Mouse (Mus musculus) hindbrain, embryonic 15.5 days (tissue): ENCODE results near the gene Chrdl2. TPM values are rescaled to one million over a fixed set of nuclear protein-coding genes. Genes with fewer than 3 reads are reported as not detected.
"Not testable (repeated sequence)": the region's sequence is repeated elsewhere in the genome, so short reads cannot be mapped to it uniquely, and the experiment has no call there.

Experiments used
- ATAC-seq: fragments of 200-750 bp; cut with Nextera tagmentation; 2 replicates; pipeline ENCODE4 v1.8.0; 2017; ENCODE audit warnings: low read depth, moderate number of reproducible peaks, moderate TSS enrichment; ENCODE audit not compliant: low FRiP score
- H3K27ac ChIP-seq: fragments of 300-500 bp; sonication (generic); replicated peaks from 2 replicates; pipeline ENCODE4 v1.5.1; 2015; ENCODE audit warnings: mild to moderate bottlenecking, inconsistent platforms
- H3K27me3 ChIP-seq: fragments of 300-500 bp; sonication (generic); 2 replicates; pipeline ENCODE4 v1.6.1; 2015; ENCODE audit warnings: control low read depth, inconsistent platforms
- H3K36me3 ChIP-seq: fragments of 300-500 bp; sonication (generic); 2 replicates; pipeline ENCODE4 v1.6.1; 2015; ENCODE audit warnings: control low read depth, inconsistent platforms
- H3K4me1 ChIP-seq: fragments of 300-500 bp; sonication (generic); replicated peaks from 2 replicates; pipeline ENCODE4 v1.6.1; 2015; ENCODE audit warnings: control low read depth, inconsistent platforms
- H3K4me2 ChIP-seq: fragments of 300-500 bp; sonication (generic); 2 replicates; pipeline ENCODE4 v1.6.1; 2015; ENCODE audit warnings: moderate library complexity, mild to moderate bottlenecking, inconsistent platforms
- H3K4me3 ChIP-seq: fragments of 300-500 bp; sonication (generic); 2 replicates; pipeline ENCODE4 v1.5.1; 2015; ENCODE audit warnings: mild to moderate bottlenecking, inconsistent platforms
- H3K9ac ChIP-seq: fragments of 300-500 bp; sonication (generic); 2 replicates; pipeline ENCODE4 v1.6.1; 2015; ENCODE audit warnings: inconsistent platforms
- H3K9me3 ChIP-seq: fragments of 300-500 bp; sonication (generic); 2 replicates; pipeline ENCODE4 v1.6.1; 2016; ENCODE audit warnings: control low read depth, inconsistent platforms
- WGBS: fragments of 180-500 bp; shearing (Covaris S2); methylation state at CpG from one replicate; pipeline ENCODE4 v1.1.7; 2015; 5-methylcytosine and 5-hydroxymethylcytosine counted together
- polyA plus RNA-seq: library from polyadenylated mRNA; unstranded; fragments of >200 nt; fragmentation: Nextera tagmentation; extraction: Ambion mirVana; gene quantifications from 2 replicates; pipeline ENCODE4 v1.2.1, GENCODE M21; 2015

The Chrdl2 gene
- 0.71 and 1.3 TPM in 2 replicates for polyA plus RNA-seq

DNA sequence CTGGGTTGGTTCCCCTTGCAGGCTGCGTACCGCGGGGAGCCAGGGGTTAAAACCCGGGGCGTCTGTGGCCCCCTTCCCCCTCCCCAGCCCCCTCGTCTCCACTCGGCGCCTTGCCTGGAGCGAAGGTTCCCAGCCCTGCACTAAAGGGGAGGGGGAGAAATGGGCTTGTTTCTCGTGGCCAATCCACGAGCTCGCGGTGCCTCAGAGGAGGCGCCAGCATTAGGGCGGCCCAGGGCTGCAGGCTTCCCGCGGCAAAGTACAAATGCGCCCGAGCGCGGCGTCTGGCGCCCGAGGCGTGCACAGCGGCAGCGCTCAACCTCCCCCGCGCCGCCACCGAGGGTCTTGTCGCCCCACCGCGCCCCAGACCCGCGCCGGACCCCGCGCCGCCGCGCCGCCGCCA is at the start of gene Chrdl2:
TSS of gene Chrdl2 (plus strand) at position 383 of the 400 bp plus-strand sequence.
- H3K9ac ChIP-seq, result peak within 1 kb of the TSS; percentile 40; the same call in 1 of the 2 replicates

DNA sequence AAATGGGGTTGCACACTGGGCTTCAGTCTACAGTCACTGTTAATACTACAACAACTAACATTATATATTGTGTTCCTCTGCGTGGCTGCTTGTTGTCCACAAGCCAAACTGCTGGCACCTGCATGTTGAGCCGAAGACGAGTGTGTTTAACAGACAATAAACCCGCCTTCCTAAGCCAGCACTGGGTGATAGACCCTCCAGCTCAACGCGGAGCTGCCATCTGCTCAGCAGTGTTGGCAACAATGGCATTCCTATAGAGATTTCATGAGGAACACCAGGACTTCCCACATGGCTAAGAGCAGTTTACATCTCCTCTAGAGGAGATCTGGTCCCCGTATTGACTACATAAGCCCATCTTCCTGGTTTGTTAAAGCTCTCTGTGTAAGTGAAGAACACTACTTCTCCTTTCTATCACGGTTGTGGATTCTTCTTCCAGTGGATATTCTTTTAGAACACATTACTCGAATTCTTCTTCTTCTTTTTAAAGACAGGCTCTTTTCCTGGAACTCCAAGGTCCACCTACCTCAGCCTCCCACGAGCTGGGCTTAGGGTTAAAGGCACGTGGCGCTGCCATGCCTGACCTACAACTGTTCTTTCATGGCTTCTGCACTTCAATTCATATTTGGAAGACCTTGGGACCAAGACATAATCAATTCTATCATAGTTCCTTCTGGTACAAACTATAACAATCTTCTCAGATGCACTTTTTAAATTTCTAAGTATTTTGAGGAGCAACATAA is 48.6 kb upstream of the Chrdl2 start:
- ATAC-seq, result no peak

More for the DNA sequence above, at the start of gene Chrdl2:
- Histone ChIP-seq H3K36me3 (no peaks in the 10 kb centered on the region), H3K9me3 (no peaks in the 10 kb centered on the region), H3K4me1 (peaks cover 7% of the 10 kb centered on the region), H3K27me3 (peaks cover 46% of the 10 kb centered on the region), H3K4me3 (peak within 1 kb of the TSS; percentile 48), H3K4me2 (peak within 1 kb of the TSS; percentile 97), H3K27ac (no peak within 1 kb of the TSS)
- WGBS, result under 1% methylated on average over 44 of the region's 44 CpGs
- ATAC-seq, result peak; percentile 86

GRCm38 (mm10) chr7:99960571-99960970 is 45.4 kb upstream of the Chrdl2 start:
- 89% methylated on average over 2 of the region's 2 CpGs for WGBS
- not testable (repeated sequence) for H3K9ac ChIP-seq

More for the DNA sequence above, 48.6 kb upstream of the Chrdl2 start:
- Histone ChIP-seq H3K27ac (no peak overlapping the region), H3K4me1 (peaks cover 6% of the 10 kb centered on the region; the same call in 1 of the 2 replicates), H3K4me2 (no peak overlapping the region), H3K9me3 (no peaks in the 10 kb centered on the region), H3K27me3 (no peaks in the 10 kb centered on the region), H3K4me3 (no peak overlapping the region), H3K36me3 (no peaks in the 10 kb centered on the region), H3K9ac (no peak overlapping the region)
- WGBS, result 71% methylated on average over 12 of the region's 12 CpGs

DNA sequence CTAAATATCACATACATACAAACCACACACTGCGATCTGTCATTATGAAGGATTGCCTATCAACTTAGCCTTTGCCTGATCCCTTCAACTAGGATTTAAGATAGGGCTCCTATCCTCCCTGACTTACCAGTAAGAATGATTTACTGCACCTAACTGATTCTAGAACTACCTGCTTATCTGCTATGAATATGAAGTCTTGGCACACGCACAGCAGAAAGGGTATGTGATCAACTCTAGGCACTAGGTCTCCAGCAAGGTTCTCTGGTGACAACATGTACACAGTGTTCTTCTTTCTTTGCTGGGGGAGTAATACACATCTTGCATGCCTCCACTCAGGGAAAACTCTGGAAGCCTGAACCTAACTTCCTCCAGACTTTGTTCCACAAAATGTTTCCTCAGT is 44.5 kb upstream of the Chrdl2 start:
- H3K36me3 ChIP-seq, result no peaks in the 10 kb centered on the region

More at GRCm38 (mm10) chr7:99960571-99960970, 45.4 kb upstream of the Chrdl2 start:
- H3K9me3 ChIP-seq, H3K36me3 ChIP-seq, H3K27me3 ChIP-seq, ATAC-seq, H3K27ac ChIP-seq, H3K4me2 ChIP-seq, H3K4me3 ChIP-seq: not testable (repeated sequence)
- peaks cover 35% of the 10 kb centered on the region for H3K4me1 ChIP-seq

DNA sequence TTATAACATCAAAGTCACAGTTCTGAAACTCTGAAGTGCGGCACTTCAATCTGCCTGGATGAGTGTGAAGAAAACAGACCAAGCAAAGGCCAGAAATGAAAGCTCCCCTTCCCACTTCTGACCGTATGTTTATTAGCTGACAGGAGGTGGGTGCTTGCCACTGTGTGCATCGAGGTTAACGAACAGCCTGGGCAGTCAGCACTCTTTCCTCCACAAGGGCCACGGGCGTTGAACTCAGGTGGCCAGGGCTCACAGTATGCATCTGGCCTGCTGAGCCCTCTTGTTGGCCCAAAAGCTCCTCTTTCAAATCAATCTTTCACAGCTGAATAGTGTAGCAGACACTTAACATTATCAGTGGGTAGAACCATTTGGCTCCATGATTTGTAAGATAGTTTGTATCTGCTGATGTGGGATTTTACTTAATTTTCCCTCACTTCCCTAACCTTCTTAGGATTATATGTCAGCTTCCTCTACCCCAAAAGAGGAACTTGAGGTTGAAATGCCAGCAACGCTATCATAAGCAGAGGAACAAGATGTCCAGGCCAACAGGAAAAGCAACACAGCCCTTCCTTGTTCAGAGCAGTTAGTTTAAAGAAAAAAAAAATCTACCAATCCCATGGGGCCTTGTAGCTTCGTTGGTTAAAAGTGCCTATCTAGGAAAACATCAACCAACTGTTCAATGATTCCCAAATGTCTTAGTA is 43.3 kb upstream of the Chrdl2 start:
- Histone ChIP-seq H3K4me1 (peaks cover 44% of the 10 kb centered on the region), H3K4me2 (0 out of 2 replicates have a peak overlapping the region, but pooled peaks have one; percentile 19), H3K27ac (no peak overlapping the region), H3K9ac (no peak overlapping the region), H3K4me3 (no peak overlapping the region), H3K27me3 (no peaks in the 10 kb centered on the region), H3K36me3 (no peaks in the 10 kb centered on the region), H3K9me3 (no peaks in the 10 kb centered on the region)
- WGBS, result 59% methylated on average over 8 of the region's 8 CpGs
- no peak for ATAC-seq

More for the DNA sequence above, 44.5 kb upstream of the Chrdl2 start:
- Histone ChIP-seq H3K27ac (no peak overlapping the region), H3K4me1 (peaks cover 44% of the 10 kb centered on the region), H3K27me3 (no peaks in the 10 kb centered on the region), H3K4me2 (no peak overlapping the region), H3K9ac (no peak overlapping the region), H3K4me3 (no peak overlapping the region), H3K9me3 (no peaks in the 10 kb centered on the region)
- WGBS, result 96% methylated on average over 2 of the region's 2 CpGs
- no peak for ATAC-seq

DNA sequence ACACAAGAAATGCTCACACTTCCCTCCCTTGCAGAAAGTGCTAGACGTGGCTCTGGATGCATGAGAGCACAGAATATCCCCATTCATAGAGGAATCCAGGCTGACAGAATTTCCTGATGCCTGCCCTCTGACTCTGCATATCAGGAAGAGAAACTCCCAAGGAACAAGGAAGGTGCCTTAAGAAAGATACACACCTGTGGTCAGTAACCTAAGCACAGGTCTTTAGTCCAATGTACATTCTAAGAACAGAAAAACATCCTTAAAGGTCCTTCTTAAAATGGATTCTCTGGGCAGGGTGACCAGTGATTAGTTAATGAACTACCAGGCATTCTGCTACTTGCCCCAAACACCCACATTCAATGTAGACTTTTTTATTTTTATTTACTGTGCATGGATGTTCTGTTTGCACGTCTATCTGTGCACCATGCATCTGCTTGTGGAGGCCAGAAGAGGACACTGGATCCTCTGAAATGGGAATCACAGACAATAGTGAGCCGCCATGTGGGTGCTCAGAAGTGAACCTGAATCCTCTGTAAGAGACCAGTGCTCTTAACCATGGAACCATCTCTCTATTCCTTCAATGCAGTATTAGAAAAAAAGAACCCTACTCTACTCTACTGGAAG is 42.6 kb upstream of the Chrdl2 start:
- H3K4me1 ChIP-seq, result peaks cover 45% of the 10 kb centered on the region
- no peaks in the 10 kb centered on the region for H3K36me3 ChIP-seq
- H3K27me3 ChIP-seq, result no peaks in the 10 kb centered on the region
- no peak overlapping the region for H3K9ac ChIP-seq
- no peak overlapping the region for H3K27ac ChIP-seq
- WGBS, result 79% methylated on average over 3 of the region's 3 CpGs
- no peak for ATAC-seq
- no peaks in the 10 kb centered on the region for H3K9me3 ChIP-seq
- no peak overlapping the region for H3K4me2 ChIP-seq
- no peak overlapping the region for H3K4me3 ChIP-seq

DNA sequence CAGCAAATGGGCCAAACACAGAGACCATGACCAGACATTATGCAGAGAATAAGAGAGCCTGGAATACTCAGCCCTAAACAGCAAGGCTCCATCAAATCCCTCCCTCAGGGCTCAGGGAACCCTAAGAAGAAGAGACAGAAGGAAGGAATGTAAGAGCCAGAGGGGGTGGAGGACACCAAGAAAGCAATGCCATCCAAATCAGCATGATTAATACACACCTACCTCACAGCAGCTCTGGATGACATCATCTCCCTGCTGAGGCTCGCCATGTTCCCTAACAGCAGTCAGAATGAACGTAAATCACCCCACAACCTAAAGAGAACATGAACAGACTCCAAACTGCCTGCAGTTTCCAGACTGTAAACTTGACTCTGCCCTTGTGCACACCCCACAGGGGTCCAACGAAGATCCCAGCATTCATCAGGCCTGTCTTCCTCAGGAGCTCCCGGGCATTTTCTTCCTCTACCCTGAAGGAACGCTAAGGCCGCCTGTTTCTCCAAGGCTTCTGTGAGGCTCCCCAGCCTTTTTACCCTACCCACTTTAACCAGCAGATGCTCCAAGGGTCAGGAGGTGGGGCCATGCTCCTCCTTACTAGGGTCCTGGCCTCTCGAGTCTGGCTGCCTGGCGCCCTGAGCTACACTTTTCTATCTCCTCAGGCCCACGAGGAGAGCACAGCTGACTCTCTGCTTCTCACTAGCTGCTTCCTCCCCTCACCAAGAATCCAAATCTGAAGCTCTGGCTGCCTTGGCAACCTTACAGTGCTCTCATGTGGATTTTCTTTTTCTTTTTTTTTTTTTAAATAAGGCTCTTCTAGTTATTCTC is 40.7 kb upstream of the Chrdl2 start:
- no peaks in the 10 kb centered on the region for H3K9me3 ChIP-seq
- H3K36me3 ChIP-seq, result no peaks in the 10 kb centered on the region
- H3K27me3 ChIP-seq, result no peaks in the 10 kb centered on the region
- H3K4me3 ChIP-seq, result peak overlapping the region; percentile 14; the same call in 1 of the 2 replicates
- ATAC-seq, result peak; percentile 68
- peaks cover 60% of the 10 kb centered on the region for H3K4me1 ChIP-seq
- H3K4me2 ChIP-seq, result peak overlapping the region; percentile 45
- WGBS, result 9% methylated on average over 9 of the region's 9 CpGs
- H3K27ac ChIP-seq, result peak overlapping the region; percentile 85
- peak overlapping the region; percentile 25 for H3K9ac ChIP-seq

GRCm38 (mm10) chr7:99966011-99966721 is 39.8 kb upstream of the Chrdl2 start:
- 29% methylated on average over 9 of the region's 9 CpGs for WGBS
- no peaks in the 10 kb centered on the region for H3K9me3 ChIP-seq
- no peak overlapping the region for H3K9ac ChIP-seq
- H3K27ac ChIP-seq, result peak overlapping the region; percentile 85
- 0 out of 2 replicates have a peak overlapping the region, but pooled peaks have one; percentile 45 for H3K4me2 ChIP-seq
- ATAC-seq, result 0 out of 2 replicates have a peak, but pooled peaks have one; percentile 43
- no peak overlapping the region for H3K4me3 ChIP-seq
- H3K4me1 ChIP-seq, result peaks cover 62% of the 10 kb centered on the region
- H3K27me3 ChIP-seq, result no peaks in the 10 kb centered on the region
- no peaks in the 10 kb centered on the region for H3K36me3 ChIP-seq

DNA sequence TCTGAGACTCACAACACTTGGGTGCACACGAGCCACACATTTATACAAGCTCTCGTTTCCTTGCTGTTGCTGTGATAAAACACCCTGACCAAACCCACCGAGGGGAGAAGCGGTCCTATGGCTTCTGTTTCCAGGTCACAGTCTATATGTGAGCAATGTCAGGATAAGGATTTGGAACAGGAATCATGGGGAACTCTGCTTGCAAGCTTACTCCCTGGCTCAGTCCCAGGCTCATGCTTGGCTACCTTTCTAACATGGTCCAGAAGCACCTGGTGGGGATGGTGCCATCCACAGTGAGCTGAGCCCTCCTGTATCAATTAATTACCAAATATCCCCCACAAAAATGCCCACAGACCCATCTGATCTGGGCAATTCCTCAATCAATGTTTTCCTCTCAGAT is 36.8 kb upstream of the Chrdl2 start:
- Histone ChIP-seq H3K27me3 (no peaks in the 10 kb centered on the region), H3K4me2 (no peak overlapping the region), H3K36me3 (no peaks in the 10 kb centered on the region), H3K9ac (no peak overlapping the region), H3K4me3 (no peak overlapping the region), H3K27ac (no peak overlapping the region), H3K9me3 (no peaks in the 10 kb centered on the region), H3K4me1 (peaks cover 50% of the 10 kb centered on the region)
- WGBS, result 72% methylated on average over 4 of the region's 4 CpGs
- no peak for ATAC-seq

DNA sequence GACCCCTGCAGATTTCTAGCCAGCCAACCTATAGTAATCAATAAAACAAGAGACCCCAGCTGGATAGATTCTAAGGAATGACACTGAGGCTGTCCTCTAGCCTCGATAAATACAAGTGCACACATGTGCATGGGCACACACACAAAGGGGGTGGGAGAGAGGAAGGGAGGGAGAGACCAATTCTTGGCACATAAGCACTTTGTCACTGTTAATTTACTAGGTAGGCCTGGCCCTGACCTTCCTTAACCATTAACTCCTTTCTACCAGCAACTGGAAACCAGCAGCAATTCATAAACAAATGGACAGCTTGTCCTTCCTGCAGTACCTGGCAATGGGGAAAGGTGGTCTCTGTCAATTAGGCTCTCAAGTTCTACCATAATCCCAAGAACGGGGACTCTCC is 34.0 kb upstream of the Chrdl2 start:
- H3K36me3 ChIP-seq, result no peaks in the 10 kb centered on the region
- no peaks in the 10 kb centered on the region for H3K27me3 ChIP-seq
- H3K4me3 ChIP-seq, result no peak overlapping the region
- ATAC-seq, result no peak
- WGBS, result 65% methylated on average over 2 of the region's 2 CpGs
- H3K9ac ChIP-seq, result no peak overlapping the region
- no peak overlapping the region for H3K4me2 ChIP-seq
- H3K9me3 ChIP-seq, result no peaks in the 10 kb centered on the region
- H3K27ac ChIP-seq, result no peak overlapping the region
- peaks cover 29% of the 10 kb centered on the region for H3K4me1 ChIP-seq

DNA sequence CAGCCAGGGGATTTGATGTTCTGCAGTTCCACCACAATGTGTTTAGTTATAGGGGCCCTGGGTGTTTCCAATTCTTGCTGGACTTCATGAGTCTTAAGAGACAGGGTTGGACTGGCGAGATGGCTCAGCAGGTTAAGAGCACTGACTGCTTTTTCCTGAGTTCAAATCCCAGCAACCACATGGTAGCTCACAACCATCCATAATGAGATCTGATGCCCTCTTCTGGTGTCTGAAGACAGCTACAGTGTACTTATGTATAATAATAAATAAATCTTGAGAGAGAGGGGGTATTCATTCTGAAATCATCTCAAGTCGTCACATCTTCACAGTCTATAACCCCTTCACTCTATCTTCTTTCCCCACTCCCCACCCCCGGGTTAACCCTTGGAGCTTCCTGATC is 33.1 kb upstream of the Chrdl2 start:
- H3K4me1 ChIP-seq, result peaks cover 32% of the 10 kb centered on the region; the same call in 1 of the 2 replicates
- H3K36me3 ChIP-seq, H3K27me3 ChIP-seq, H3K27ac ChIP-seq, H3K9me3 ChIP-seq, ATAC-seq, H3K9ac ChIP-seq, H3K4me2 ChIP-seq, H3K4me3 ChIP-seq: not testable (repeated sequence)
- WGBS, result 81% methylated on average over 3 of the region's 3 CpGs
